Mouse (Mus musculus) lung, postnatal 14 days (tissue): ENCODE measurements around the gene Ntn3.

Source experiments
- DNase-seq: peaks from one replicate; pipeline ENCODE4 v3.0.0; 2021

Gene Ntn3

GRCm38 (mm10) chr17:24210591-24210990, 1.3 kb upstream of the Ntn3 start:
- DNase-seq = no peak

GRCm38 (mm10) chr17:24209916-24210240, 547 bp upstream of the Ntn3 start:
- no peak for DNase-seq

- no peak for DNase-seq
Observed at GRCm38 (mm10) chr17:24208641-24209042, 689 bp downstream of the Ntn3 start.

DNA sequence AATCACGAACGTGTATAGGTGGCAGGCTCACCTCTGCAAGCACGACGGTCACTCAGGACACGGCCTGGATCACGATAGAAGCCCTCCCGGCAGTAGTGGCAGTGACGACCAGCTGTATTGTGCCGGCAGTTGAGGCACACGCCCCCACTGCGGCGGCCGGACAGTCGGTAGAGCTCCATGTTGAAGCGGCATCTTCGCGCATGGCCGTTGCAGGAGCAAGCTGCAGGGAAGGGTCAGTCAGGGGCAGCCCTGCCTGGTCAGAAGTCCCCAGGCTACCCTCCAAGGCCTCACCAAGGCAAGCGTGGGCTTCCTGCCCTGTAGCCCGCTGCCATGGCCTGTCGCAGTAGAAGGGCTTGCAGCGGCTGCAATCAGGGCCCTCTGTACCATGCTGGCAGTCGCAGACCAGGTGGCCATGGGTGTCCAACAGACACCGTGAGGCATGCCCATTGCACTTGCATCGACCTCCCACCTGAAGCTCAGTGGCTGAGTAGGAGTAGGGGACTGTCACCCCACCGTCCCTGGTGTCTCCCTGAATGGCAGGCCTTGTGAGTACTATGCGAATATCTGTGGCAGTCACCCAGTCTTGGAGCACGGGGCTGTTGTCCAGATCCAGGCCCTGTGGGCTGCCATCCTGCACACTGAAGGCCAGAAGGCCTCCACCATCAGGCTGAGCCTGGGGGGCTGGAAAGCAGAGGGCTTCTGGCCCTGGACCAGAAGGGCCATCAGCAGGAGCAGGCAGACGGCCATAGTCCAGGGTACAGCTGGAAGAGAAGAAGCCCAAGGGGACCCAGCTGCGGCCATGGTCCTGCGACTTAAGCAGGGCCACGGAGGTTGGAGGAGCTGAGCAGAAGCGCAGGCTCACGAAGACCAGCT, 1.3 kb downstream of the Ntn3 start:
- DNase-seq = no peak

GRCm38 (mm10) chr17:24206451-24207351, 2.6 kb downstream of the Ntn3 start:
- peak; percentile 55 for DNase-seq

- DNase-seq = peak; percentile 56
Observed at GRCm38 (mm10) chr17:24205908-24206361, 3.4 kb downstream of the Ntn3 start.

- peak; percentile 92 for DNase-seq
Observed at GRCm38 (mm10) chr17:24205284-24205888, 3.9 kb downstream of the Ntn3 start, which contains the start of gene Tbc1d24. TSS of gene Tbc1d24 (minus strand) at chr17:24205562.

- no peak for DNase-seq
Observed at GRCm38 (mm10) chr17:24204846-24205245, 4.5 kb downstream of the Ntn3 start.

GRCm38 (mm10) chr17:24203611-24204534, 5.5 kb downstream of the Ntn3 start:
- no peak for DNase-seq

DNA sequence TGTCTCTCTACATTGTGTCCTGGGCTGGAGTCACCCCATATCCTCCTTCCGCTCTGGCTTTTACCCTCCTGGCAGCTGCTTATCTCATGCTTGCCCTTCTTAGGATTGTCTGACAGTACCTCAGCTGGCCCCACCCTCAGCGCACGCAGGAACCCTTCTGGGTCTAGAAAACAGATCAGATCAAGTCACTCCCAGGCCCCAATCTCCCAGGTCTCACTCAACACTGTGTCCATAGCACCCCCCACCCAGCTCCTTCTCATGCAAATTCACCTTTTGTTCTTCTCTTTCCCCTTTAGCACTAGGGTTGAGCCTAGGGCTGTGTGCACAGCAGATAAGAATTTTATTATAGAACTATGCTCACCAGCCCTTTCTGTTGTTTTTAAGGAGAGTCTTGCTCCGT, 6.3 kb downstream of the Ntn3 start:
- no peak for DNase-seq

DNA sequence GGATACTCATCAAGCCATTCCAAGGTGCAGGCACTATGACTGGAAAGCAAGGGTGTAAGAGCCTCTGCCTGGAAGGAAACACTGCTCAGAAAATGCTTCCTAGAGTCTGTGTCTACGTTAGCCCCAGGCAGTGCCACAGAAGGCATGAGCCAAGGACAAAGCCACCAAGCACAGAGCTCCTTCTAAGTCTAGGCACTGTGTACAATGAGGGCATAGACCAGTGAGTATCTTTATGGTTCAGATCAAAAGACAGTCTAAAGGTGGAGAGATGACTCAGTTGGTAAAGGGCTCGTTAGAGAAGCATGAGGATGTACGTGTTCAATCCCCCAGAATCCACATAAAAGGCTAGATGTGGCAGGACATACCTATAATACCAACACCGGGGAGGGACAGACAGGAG, 8.2 kb downstream of the Ntn3 start:
- no peak for DNase-seq

DNA sequence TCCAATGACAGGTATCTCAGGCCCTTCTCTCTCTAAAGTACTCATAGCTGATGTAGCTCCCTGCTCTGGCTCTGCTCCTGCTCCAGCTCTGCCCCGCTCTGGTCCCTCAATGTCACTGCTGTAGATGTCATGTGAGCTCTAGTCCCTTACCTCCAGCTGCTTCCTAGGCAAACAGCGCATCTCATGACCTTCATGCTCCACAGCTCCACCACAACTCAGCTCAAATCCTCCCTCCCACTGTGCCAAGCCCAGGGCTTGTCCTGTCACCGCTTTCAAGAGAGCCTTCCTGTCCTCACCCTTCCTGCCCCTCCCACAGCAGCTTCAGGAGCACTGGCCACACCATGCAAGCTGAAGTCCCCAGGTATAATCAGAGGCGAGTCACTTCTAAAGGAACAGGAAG, 9.6 kb downstream of the Ntn3 start:
- DNase-seq = no peak

DNA sequence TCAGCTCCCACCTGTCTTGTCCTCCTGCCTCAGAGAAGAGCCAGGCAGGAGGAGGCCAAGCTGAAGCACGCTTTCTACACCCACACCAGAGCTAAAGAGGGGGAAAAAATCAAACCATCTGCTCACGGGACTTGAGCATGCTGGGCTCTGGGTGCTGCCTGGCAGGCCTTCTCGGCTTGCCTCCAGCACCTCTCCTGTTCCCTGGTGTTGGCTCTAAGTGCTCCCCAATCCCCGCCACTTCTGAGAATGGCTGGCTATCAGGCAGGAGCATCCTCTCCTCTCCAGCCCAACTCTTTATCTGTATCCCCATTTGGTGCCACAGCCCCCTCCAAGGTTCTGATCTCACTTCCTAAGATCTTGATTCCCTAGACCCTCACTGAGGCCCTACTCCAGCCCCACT, 10.1 kb downstream of the Ntn3 start:
- no peak for DNase-seq

- DNase-seq = no peak
Observed at GRCm38 (mm10) chr17:24197032-24197824, 12.1 kb downstream of the Ntn3 start.

GRCm38 (mm10) chr17:24195349-24195748, 14.0 kb downstream of the Ntn3 start:
- DNase-seq = no peak

DNA sequence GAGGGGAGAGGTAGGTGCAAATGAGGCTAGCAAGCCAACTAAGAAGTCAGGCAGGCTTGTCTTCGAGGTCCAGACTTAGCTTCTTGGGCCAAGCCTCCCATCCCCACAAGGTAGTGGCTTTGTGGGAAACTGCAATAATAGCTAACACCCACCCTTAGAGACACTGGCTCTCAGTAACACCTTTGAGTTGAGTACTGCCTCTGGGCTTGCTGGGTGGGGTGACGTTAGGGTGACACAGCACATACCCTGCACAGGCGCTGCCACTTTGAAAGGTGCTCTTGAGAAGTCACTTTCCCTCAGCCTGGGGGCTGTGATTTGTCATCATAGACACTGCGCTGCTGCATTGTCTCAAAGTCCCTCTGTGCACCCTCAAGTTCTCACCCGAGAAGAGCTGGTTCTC, 15.6 kb downstream of the Ntn3 start:
- DNase-seq = no peak

- no peak for DNase-seq
Observed at GRCm38 (mm10) chr17:24193268-24193667, 16.1 kb downstream of the Ntn3 start.

GRCm38 (mm10) chr17:24192848-24193247, 16.5 kb downstream of the Ntn3 start:
- no peak for DNase-seq

- DNase-seq = no peak
Observed at GRCm38 (mm10) chr17:24191481-24191880, 17.9 kb downstream of the Ntn3 start.

DNA sequence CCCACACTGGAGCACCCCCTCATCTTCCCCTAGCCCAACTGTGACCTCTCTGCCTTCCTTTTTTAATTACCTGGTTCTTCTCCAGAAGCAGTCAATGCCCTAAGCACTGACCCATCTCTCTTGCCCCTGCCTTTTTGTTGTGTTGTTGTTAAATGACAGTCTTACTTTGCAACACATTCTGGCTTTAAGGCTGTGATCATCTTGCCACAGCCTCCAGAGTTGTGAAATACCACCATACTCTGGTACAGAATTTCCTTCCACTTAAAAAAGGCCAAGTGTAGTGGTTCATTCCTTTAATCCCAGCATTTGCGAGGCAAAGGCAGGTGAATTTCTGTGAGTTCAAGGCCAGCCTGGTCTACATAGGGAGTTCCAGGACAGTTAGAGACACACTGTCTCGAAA, 18.4 kb downstream of the Ntn3 start:
- no peak for DNase-seq

DNA sequence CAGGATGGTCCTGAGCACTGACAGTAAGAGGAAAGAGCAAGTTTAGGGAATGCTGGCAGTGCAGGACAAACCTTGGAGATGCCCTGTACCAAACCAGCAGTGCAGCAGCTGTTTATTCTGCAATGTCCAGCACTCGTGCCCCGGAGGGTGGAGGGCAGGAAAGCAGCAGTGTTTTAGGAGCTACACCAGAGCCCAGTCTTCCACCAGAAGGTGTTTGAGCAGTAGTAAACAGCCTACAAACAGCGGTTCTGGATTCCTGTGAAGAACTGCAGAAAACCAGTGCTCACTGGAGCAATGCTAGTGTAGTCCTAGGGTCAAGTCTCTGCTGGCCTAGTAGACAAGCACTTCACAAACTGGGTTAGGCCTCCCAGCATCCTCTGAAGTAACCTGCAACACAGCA, 35.1 kb downstream of the Ntn3 start:
- DNase-seq = no peak
